Mouse (Mus musculus) liver, embryonic 13.5 days (tissue): ENCODE results near the gene Crhr1. TPM values are rescaled to one million over a fixed set of nuclear protein-coding genes. Genes with fewer than 3 reads are reported as not detected.

Experiments
- ATAC-seq: fragments of 200-750 bp; cut with Nextera tagmentation; 2 replicates; pipeline ENCODE4 v1.8.0; 2017; ENCODE audit warnings: low read depth, mild to moderate bottlenecking, moderate number of reproducible peaks, moderate library complexity
- DNase-seq: peaks from one replicate; pipeline ENCODE4 v3.0.0; 2022
- H3K27ac ChIP-seq: fragments of 300-500 bp; sonication (generic); 2 replicates; pipeline ENCODE4 v1.5.1; 2015; ENCODE audit warnings: moderate library complexity, mild to moderate bottlenecking, inconsistent platforms
- H3K27me3 ChIP-seq: fragments of 300-500 bp; sonication (generic); 2 replicates; pipeline ENCODE4 v1.6.1; 2015; ENCODE audit warnings: mild to moderate bottlenecking, inconsistent platforms
- H3K36me3 ChIP-seq: fragments of 300-500 bp; sonication (generic); 2 replicates; pipeline ENCODE4 v1.6.1; 2015; ENCODE audit warnings: mild to moderate bottlenecking, inconsistent platforms
- H3K4me1 ChIP-seq: fragments of 300-500 bp; sonication (generic); replicated peaks from 2 replicates; pipeline ENCODE4 v1.6.1; 2015; ENCODE audit warnings: inconsistent platforms
- H3K4me2 ChIP-seq: fragments of 300-500 bp; sonication (generic); 2 replicates; pipeline ENCODE4 v1.6.1; 2015; ENCODE audit warnings: inconsistent platforms, mild to moderate bottlenecking, moderate library complexity
- H3K4me3 ChIP-seq: fragments of 300-500 bp; sonication (generic); replicated peaks from 2 replicates; pipeline ENCODE4 v1.5.1; 2015; ENCODE audit warnings: mild to moderate bottlenecking, inconsistent platforms
- H3K9ac ChIP-seq: fragments of 300-500 bp; sonication (generic); 2 replicates; pipeline ENCODE4 v1.6.1; 2015; ENCODE audit warnings: mild to moderate bottlenecking, inconsistent platforms
- H3K9me3 ChIP-seq: fragments of 300-500 bp; sonication (generic); replicated peaks from 2 replicates; pipeline ENCODE4 v1.6.1; 2016; ENCODE audit warnings: inconsistent platforms
- WGBS: fragments of 180-500 bp; shearing (Covaris S2); methylation state at CpG from one replicate; pipeline ENCODE4 v1.1.7; 2015; ENCODE audit not compliant: insufficient replicate concordance; 5-methylcytosine and 5-hydroxymethylcytosine counted together
- polyA plus RNA-seq: library from polyadenylated mRNA; unstranded; fragments of >200 nt; fragmentation: Nextera tagmentation; extraction: Ambion mirVana; gene quantifications from 2 replicates; pipeline ENCODE4 v1.2.1, GENCODE M21; 2015

The Crhr1 gene
- polyA plus RNA-seq, 1 experiment from 2014 or later = not detected

- Histone ChIP-seq H3K4me2 (no peak overlapping the region), H3K9ac (no peak overlapping the region), H3K4me1 (no peaks in the 10 kb centered on the region), H3K4me3 (no peak overlapping the region), H3K27ac (no peak overlapping the region), H3K9me3 (no peaks in the 10 kb centered on the region), H3K36me3 (no peaks in the 10 kb centered on the region), H3K27me3 (no peaks in the 10 kb centered on the region)
- WGBS = 61% methylated on average over 11 of the region's 11 CpGs
- no peak for DNase-seq
- no peak for ATAC-seq
Measured at GRCm38 (mm10) chr11:104111851-104112250, 20.8 kb upstream of the Crhr1 start.

- Histone ChIP-seq H3K9ac (no peak overlapping the region), H3K27me3 (no peaks in the 10 kb centered on the region)
- 77% methylated on average over 6 of the region's 6 CpGs for WGBS
Measured at GRCm38 (mm10) chr11:104113699-104114098, 19.0 kb upstream of the Crhr1 start.

GRCm38 (mm10) chr11:104114690-104115089 is 18.0 kb upstream of the Crhr1 start:
- DNase-seq = peak; percentile 28
- H3K4me1 ChIP-seq = no peaks in the 10 kb centered on the region
- H3K4me3 ChIP-seq = no peak overlapping the region
- 8% methylated on average over 7 of the region's 7 CpGs for WGBS
- H3K9me3 ChIP-seq = no peaks in the 10 kb centered on the region
- H3K9ac ChIP-seq = no peak overlapping the region
- no peak overlapping the region for H3K4me2 ChIP-seq
- peak; percentile 69 for ATAC-seq
- H3K27me3 ChIP-seq = no peaks in the 10 kb centered on the region
- no peaks in the 10 kb centered on the region for H3K36me3 ChIP-seq
- no peak overlapping the region for H3K27ac ChIP-seq

More at GRCm38 (mm10) chr11:104113699-104114098, 19.0 kb upstream of the Crhr1 start:
- ATAC-seq = no peak
- Histone ChIP-seq H3K4me2 (no peak overlapping the region), H3K4me1 (no peaks in the 10 kb centered on the region), H3K9me3 (no peaks in the 10 kb centered on the region), H3K27ac (no peak overlapping the region), H3K4me3 (no peak overlapping the region), H3K36me3 (no peaks in the 10 kb centered on the region)
- DNase-seq = no peak

GRCm38 (mm10) chr11:104118356-104118755 is 14.3 kb upstream of the Crhr1 start:
- ATAC-seq (no peak), DNase-seq (no peak)
- WGBS = 63% methylated on average over 4 of the region's 4 CpGs
- Histone ChIP-seq H3K4me2 (no peak overlapping the region), H3K27me3 (no peaks in the 10 kb centered on the region), H3K4me1 (no peaks in the 10 kb centered on the region), H3K9ac (no peak overlapping the region), H3K27ac (no peak overlapping the region), H3K9me3 (no peaks in the 10 kb centered on the region), H3K4me3 (no peak overlapping the region), H3K36me3 (no peaks in the 10 kb centered on the region)

- Histone ChIP-seq H3K4me2 (no peak overlapping the region), H3K27me3 (no peaks in the 10 kb centered on the region), H3K9me3 (no peaks in the 10 kb centered on the region), H3K4me1 (no peaks in the 10 kb centered on the region), H3K36me3 (no peaks in the 10 kb centered on the region), H3K27ac (no peak overlapping the region), H3K4me3 (no peak overlapping the region), H3K9ac (no peak overlapping the region)
- no peak for DNase-seq
- ATAC-seq = no peak
- WGBS = 47% methylated on average over 7 of the region's 7 CpGs
Measured at GRCm38 (mm10) chr11:104122966-104123365, 9.7 kb upstream of the Crhr1 start.

- no peak for ATAC-seq
- no peaks in the 10 kb centered on the region for H3K4me1 ChIP-seq
Measured at GRCm38 (mm10) chr11:104123479-104123878, 9.2 kb upstream of the Crhr1 start.

GRCm38 (mm10) chr11:104124582-104124981 is 8.1 kb upstream of the Crhr1 start:
- no peaks in the 10 kb centered on the region for H3K9me3 ChIP-seq
- H3K4me2 ChIP-seq = no peak overlapping the region
- H3K4me1 ChIP-seq = no peaks in the 10 kb centered on the region
- H3K36me3 ChIP-seq = no peaks in the 10 kb centered on the region
- no peak for ATAC-seq
- H3K27me3 ChIP-seq = peaks cover 2% of the 10 kb centered on the region; the same call in 1 of the 2 replicates
- no peak overlapping the region for H3K9ac ChIP-seq
- H3K4me3 ChIP-seq = no peak overlapping the region
- WGBS = 56% methylated on average over 3 of the region's 3 CpGs
- H3K27ac ChIP-seq = no peak overlapping the region
- no peak for DNase-seq

More at GRCm38 (mm10) chr11:104123479-104123878, 9.2 kb upstream of the Crhr1 start:
- no peaks in the 10 kb centered on the region for H3K36me3 ChIP-seq
- no peaks in the 10 kb centered on the region for H3K9me3 ChIP-seq
- no peak for DNase-seq
- H3K9ac ChIP-seq = no peak overlapping the region
- no peak overlapping the region for H3K27ac ChIP-seq
- WGBS = 66% methylated on average over 10 of the region's 10 CpGs
- no peak overlapping the region for H3K4me3 ChIP-seq
- no peak overlapping the region for H3K4me2 ChIP-seq
- no peaks in the 10 kb centered on the region for H3K27me3 ChIP-seq

GRCm38 (mm10) chr11:104129466-104129865 is 3.2 kb upstream of the Crhr1 start:
- peaks cover 51% of the 10 kb centered on the region for H3K27me3 ChIP-seq

GRCm38 (mm10) chr11:104130721-104131647 is 1.7 kb upstream of the Crhr1 start:
- no peaks in the 10 kb centered on the region for H3K36me3 ChIP-seq
- H3K27me3 ChIP-seq = peaks cover 66% of the 10 kb centered on the region
- no peak for DNase-seq
- no peaks in the 10 kb centered on the region; the same call in 1 of the 2 replicates for H3K4me1 ChIP-seq
- no peak overlapping the region for H3K9ac ChIP-seq
- no peaks in the 10 kb centered on the region for H3K9me3 ChIP-seq
- no peak overlapping the region for H3K27ac ChIP-seq
- H3K4me3 ChIP-seq = no peak overlapping the region
- ATAC-seq = no peak
- no peak overlapping the region for H3K4me2 ChIP-seq
- 57% methylated on average over 15 of the region's 15 CpGs for WGBS

More at GRCm38 (mm10) chr11:104129466-104129865, 3.2 kb upstream of the Crhr1 start:
- DNase-seq (no peak), ATAC-seq (no peak)
- no peak overlapping the region for H3K9ac ChIP-seq
- WGBS = 66% methylated on average over 5 of the region's 5 CpGs
- H3K4me1 ChIP-seq = no peaks in the 10 kb centered on the region; the same call in 1 of the 2 replicates
- no peaks in the 10 kb centered on the region for H3K36me3 ChIP-seq
- no peak overlapping the region for H3K4me2 ChIP-seq
- H3K4me3 ChIP-seq = no peak overlapping the region
- no peaks in the 10 kb centered on the region for H3K9me3 ChIP-seq
- no peak overlapping the region for H3K27ac ChIP-seq

- no peak overlapping the region for H3K9ac ChIP-seq
- WGBS = 2% methylated on average over 21 of the region's 21 CpGs
- peak overlapping the region; percentile 59 for H3K4me2 ChIP-seq
- DNase-seq (no peak), ATAC-seq (no peak)
- no peak overlapping the region for H3K27ac ChIP-seq
- no peaks in the 10 kb centered on the region; the same call in 1 of the 2 replicates for H3K4me1 ChIP-seq
- no peaks in the 10 kb centered on the region for H3K9me3 ChIP-seq
- peaks cover 71% of the 10 kb centered on the region for H3K27me3 ChIP-seq
- no peaks in the 10 kb centered on the region for H3K36me3 ChIP-seq
- peak overlapping the region; percentile 37; the same call in 1 of the 2 replicates for H3K4me3 ChIP-seq
Measured at GRCm38 (mm10) chr11:104131756-104132155, 899 bp upstream of the Crhr1 start.

GRCm38 (mm10) chr11:104133442-104133983 is 858 bp downstream of the Crhr1 start:
- DNase-seq (no peak), ATAC-seq (no peak)
- peak overlapping the region; percentile 59 for H3K4me2 ChIP-seq

More at GRCm38 (mm10) chr11:104133442-104133983, 858 bp downstream of the Crhr1 start:
- no peak overlapping the region for H3K27ac ChIP-seq
- no peaks in the 10 kb centered on the region for H3K36me3 ChIP-seq
- H3K27me3 ChIP-seq = peaks cover 71% of the 10 kb centered on the region
- peak overlapping the region; percentile 37; the same call in 1 of the 2 replicates for H3K4me3 ChIP-seq
- H3K9me3 ChIP-seq = no peaks in the 10 kb centered on the region
- H3K9ac ChIP-seq = no peak overlapping the region
- 2% methylated on average over 47 of the region's 47 CpGs for WGBS
- H3K4me1 ChIP-seq = no peaks in the 10 kb centered on the region; the same call in 1 of the 2 replicates
